Comparison of ENCODE assay signal across 8 mouse cellular contexts in the genomic region with DNA sequence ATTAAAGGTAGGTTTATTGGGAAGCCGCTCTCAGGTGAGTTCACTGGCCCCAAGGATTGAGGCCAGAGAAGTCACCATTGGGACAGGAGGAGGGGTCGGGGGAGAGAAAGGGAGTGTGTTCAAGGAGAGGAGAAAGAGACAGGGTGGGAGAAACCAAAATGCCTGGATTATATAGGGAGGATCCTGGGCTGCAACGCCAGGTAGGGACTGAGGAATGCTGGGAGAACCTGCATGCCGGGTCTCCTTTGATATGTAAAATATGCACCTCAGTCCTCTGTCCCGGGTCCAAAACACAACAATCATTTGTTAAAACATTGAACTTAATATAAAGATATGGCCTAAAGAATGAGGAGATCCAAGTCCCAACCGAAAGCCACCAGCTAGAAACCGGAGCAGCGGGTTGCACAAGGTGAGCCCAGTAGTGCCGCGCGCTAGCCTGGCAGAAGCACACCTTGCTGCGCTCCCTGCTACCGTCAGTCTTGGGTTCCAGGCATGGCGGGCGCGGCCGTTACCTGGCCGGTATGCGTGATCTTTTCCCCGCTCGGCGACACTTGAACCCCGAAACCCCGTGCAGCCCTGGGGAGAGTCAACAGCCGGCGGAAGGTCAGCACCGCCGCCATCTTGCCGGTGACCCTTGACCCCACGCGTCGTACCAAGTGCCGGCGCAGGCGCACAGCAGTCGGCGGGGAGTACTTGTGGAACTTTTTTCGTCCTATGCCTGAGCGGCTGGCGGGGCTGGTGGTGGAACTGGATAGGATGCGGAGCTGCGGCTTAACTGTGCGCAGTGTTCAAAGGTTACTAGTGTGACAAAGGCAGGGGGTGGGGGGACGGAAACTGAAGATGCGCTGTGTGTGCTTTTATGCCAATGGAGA. TPM values are rescaled to one million over a fixed set of nuclear protein-coding genes. Genes with fewer than 3 reads are reported as not detected.
DNase-seq lines count a peak whose midpoint lies in the region; ATAC-seq and TF ChIP-seq lines count a peak whose summit lies in the region.

TSS of gene Mrpl36 (plus strand) at position 687 of the 872 bp plus-strand sequence.
TSS of gene Ndufs6 (minus strand) at position 716 of the 872 bp plus-strand sequence.

- peak within 1 kb of the TSS; percentile 69 for H3K4me2 ChIP-seq in forebrain, postnatal 0 days (ENCODE audit: low read depth)
- H3K4me2 ChIP-seq in lung, embryonic 16.5 days (ENCODE audit: low read depth, low read length) = peak within 1 kb of the TSS; percentile 83

- H3K9me3 ChIP-seq in G1E (replicated peaks) = peaks cover 30% of the 10 kb centered on the region
- no peaks in the 10 kb centered on the region for H3K9me3 ChIP-seq in forebrain, postnatal 0 days (ENCODE audit: low read length)
- no peaks in the 10 kb centered on the region for H3K9me3 ChIP-seq in lung, embryonic 16.5 days (ENCODE audit: control insufficient read depth, low read length)

- H3K9ac ChIP-seq in forebrain, postnatal 0 days = peak within 1 kb of the TSS; percentile 58
- H3K9ac ChIP-seq in lung, embryonic 16.5 days (ENCODE audit: low read length) = peak within 1 kb of the TSS; percentile 85

- peak within 1 kb of the TSS; percentile 86 for H3K4me3 ChIP-seq in G1E (ENCODE audit: low read depth, low read length)
- peak within 1 kb of the TSS; percentile 68 for H3K4me3 ChIP-seq in forebrain, postnatal 0 days (ENCODE audit: low read depth, low read length)
- peak within 1 kb of the TSS; percentile 83 for H3K4me3 ChIP-seq in lung, embryonic 16.5 days (ENCODE audit: low read length)

- TF ChIP-seq CTCF in G1E (IDR thresholded peaks at IDR 0.05; ENCODE audit: low read depth, low read length) = no peak
- no peak for TF ChIP-seq CTCF in forebrain, postnatal 0 days (IDR thresholded peaks at IDR 0.05; ENCODE audit: low read depth)

- no peaks in the 10 kb centered on the region for H3K27me3 ChIP-seq in G1E (ENCODE audit: insufficient read depth, low read length)
- no peaks in the 10 kb centered on the region for H3K27me3 ChIP-seq in forebrain, postnatal 0 days (ENCODE audit: insufficient read depth, low read length)
- H3K27me3 ChIP-seq in lung, embryonic 16.5 days (ENCODE audit: control insufficient read depth, insufficient read depth, low read depth, low read length) = no peaks in the 10 kb centered on the region

- ATAC-seq in G1E (ENCODE audit: extremely low read depth, insufficient number of reproducible peaks, low FRiP score, poor library complexity, severe bottlenecking) = peak; percentile 73
- ATAC-seq in forebrain, postnatal 0 days = peak; percentile 90
- peak; percentile 93 for ATAC-seq in lung, embryonic 16.5 days (ENCODE audit: low read depth)

- peaks cover 42% of the 10 kb centered on the region for H3K36me3 ChIP-seq in G1E (replicated peaks)
- H3K36me3 ChIP-seq in forebrain, postnatal 0 days (ENCODE audit: insufficient read depth) = peaks cover 22% of the 10 kb centered on the region
- peaks cover 4% of the 10 kb centered on the region; the same call in 1 of the 2 replicates for H3K36me3 ChIP-seq in lung, embryonic 16.5 days (ENCODE audit: control insufficient read depth, insufficient read depth, low read length)

- peaks cover 24% of the 10 kb centered on the region for H3K4me1 ChIP-seq in G1E (ENCODE audit: insufficient read depth, low read depth, low read length)
- H3K4me1 ChIP-seq in forebrain, postnatal 0 days (ENCODE audit: insufficient read depth) = peaks cover 14% of the 10 kb centered on the region
- H3K4me1 ChIP-seq in lung, embryonic 16.5 days (replicated peaks; ENCODE audit: control insufficient read depth, insufficient read depth, low read length) = peaks cover 21% of the 10 kb centered on the region

- peak; percentile 62 for DNase-seq in G1E (ENCODE audit: low spot score)
- peak; percentile 90 to 94 for DNase-seq in cerebellum, adult 18-20 months
- peak; percentile 94 for DNase-seq in forebrain, postnatal 0 days
- peak; percentile 95 for DNase-seq in heart, postnatal 4 days
- peak; percentile 77 for DNase-seq in layer of hippocampus, adult 9-10 months (ENCODE audit: low spot score)
- peak; percentile 85 for DNase-seq in ovary, postnatal 10 days (ENCODE audit: low spot score)
- peak; percentile 92 to 93 for DNase-seq in thymus, postnatal 10 days (ENCODE audit: low spot score in 2 of 2)

- 2% methylated on average over 45 of the region's 45 CpGs for WGBS in forebrain, postnatal 0 days
- under 1% methylated on average over 45 of the region's 45 CpGs for WGBS in lung, embryonic 16.5 days

- H3K27ac ChIP-seq in forebrain, postnatal 0 days (ENCODE audit: low read depth, low read length) = peak within 1 kb of the TSS; percentile 57
- H3K27ac ChIP-seq in lung, embryonic 16.5 days (ENCODE audit: low read length) = peak within 1 kb of the TSS; percentile 62

RNA-seq across cellular contexts. Expression of gene Mrpl36, which starts in this region (rescaled TPM):
- total RNA-seq in G1E (2014; fragmentation: Nextera tagmentation) (56.7 and 58.3 TPM in 2 replicates), G1E (2017) (37.3 and 44.0 TPM in 2 replicates)
- 29.4 and 30.5 TPM in 2 replicates for polyA plus RNA-seq in G1E (2012)
- total RNA-seq in forebrain, postnatal 0 days (2014; rRNA removed) = 48.3 and 62.6 TPM in 2 replicates
- 74.3 and 84.6 TPM in 2 replicates for polyA plus RNA-seq in forebrain, postnatal 0 days (2015; fragmentation: Nextera tagmentation; extraction: Ambion mirVana)
- total RNA-seq in heart, postnatal 4 days (2021) = 10 to 100 TPM; 41.6 to 43.9 TPM
- 122 and 124 TPM in 2 replicates for polyA plus RNA-seq in lung, embryonic 16.5 days (2015; fragmentation: Nextera tagmentation; extraction: Ambion mirVana)

RNA-seq across cellular contexts. Expression of gene Ndufs6, which starts in this region (rescaled TPM):
- 36.3 and 52.3 TPM in 2 replicates for total RNA-seq in G1E (2014; fragmentation: Nextera tagmentation)
- 41.8 and 45.9 TPM in 2 replicates for total RNA-seq in G1E (2017)
- 88.3 and 134 TPM in 2 replicates for polyA plus RNA-seq in G1E (2012)
- total RNA-seq in forebrain, postnatal 0 days (2014; rRNA removed) = 117 and 128 TPM in 2 replicates
- 423 and 557 TPM in 2 replicates for polyA plus RNA-seq in forebrain, postnatal 0 days (2015; fragmentation: Nextera tagmentation; extraction: Ambion mirVana)
- total RNA-seq in heart, postnatal 4 days (2021) = 100 to 1,000 TPM; 659 to 710 TPM
- polyA plus RNA-seq in lung, embryonic 16.5 days (2015; fragmentation: Nextera tagmentation; extraction: Ambion mirVana) = 403 and 405 TPM in 2 replicates

Comparison
In these comparisons a context has a peak if more than half of its experiments do, and no peak if none do; other contexts are left out.
1. Peak in every context shown above with its lines: DNase-seq, ATAC-seq, H3K4me3 ChIP-seq and H3K27ac ChIP-seq.